Mouse (Mus musculus): Measurements from ENCODE around the gene Cep78. TPM values are rescaled to one million over a fixed set of nuclear protein-coding genes. Genes with fewer than 3 reads are reported as not detected.

Gene Cep78
- polyA plus RNA-seq, 1 experiment from 2014 or later: 9.0 TPM

GRCm38 (mm10) chr19:15943117-15943423 lies 41.7 kb downstream of the Cep78 start:
- Histone ChIP-seq H3K27me3 (ENCODE audit: control insufficient read depth, insufficient read depth, low read length) (no peaks in the 10 kb centered on the region), H3K9ac (ENCODE audit: low read length) (no peak overlapping the region), H3K4me2 (replicated peaks; ENCODE audit: low read depth) (no peak overlapping the region), H3K4me1 (replicated peaks; ENCODE audit: control insufficient read depth, insufficient read depth) (no peaks in the 10 kb centered on the region), H3K36me3 (ENCODE audit: control insufficient read depth, insufficient read depth, low read length) (no peaks in the 10 kb centered on the region), H3K4me3 (ENCODE audit: low read depth, low read length) (no peak overlapping the region), H3K9me3 (ENCODE audit: control insufficient read depth, low read length) (no peaks in the 10 kb centered on the region), H3K27ac (replicated peaks) (no peak overlapping the region)
- DNase-seq (ENCODE audit: low spot score) (no peak), ATAC-seq (ENCODE audit: low FRiP score, low TSS enrichment) (no peak)
- TF ChIP-seq CTCF (IDR thresholded peaks at IDR 0.05; ENCODE audit: low read depth) (no peak), EP300 (optimal IDR thresholded peaks at IDR 0.05) (no peak)
- WGBS: 85% methylated on average over 7 of the region's 7 CpGs

GRCm38 (mm10) chr19:15942421-15943116 lies 42.2 kb downstream of the Cep78 start:
- ATAC-seq (ENCODE audit: low FRiP score, low TSS enrichment) (no peak), DNase-seq (ENCODE audit: low spot score) (no peak)
- H3K9me3 ChIP-seq (ENCODE audit: control insufficient read depth, low read length): no peaks in the 10 kb centered on the region
- no peak overlapping the region for H3K27ac ChIP-seq (replicated peaks)
- H3K36me3 ChIP-seq (ENCODE audit: control insufficient read depth, insufficient read depth, low read length): no peaks in the 10 kb centered on the region
- WGBS: 69% methylated on average over 11 of the region's 11 CpGs
- no peaks in the 10 kb centered on the region for H3K4me1 ChIP-seq (replicated peaks; ENCODE audit: control insufficient read depth, insufficient read depth)
- H3K27me3 ChIP-seq (ENCODE audit: control insufficient read depth, insufficient read depth, low read length): no peaks in the 10 kb centered on the region
- no peak overlapping the region for H3K9ac ChIP-seq (ENCODE audit: low read length)
- no peak for TF ChIP-seq CTCF (IDR thresholded peaks at IDR 0.05; ENCODE audit: low read depth)
- TF ChIP-seq EP300 (optimal IDR thresholded peaks at IDR 0.05): no peak
- H3K4me2 ChIP-seq (replicated peaks; ENCODE audit: low read depth): no peak overlapping the region
- H3K4me3 ChIP-seq (ENCODE audit: low read depth, low read length): no peak overlapping the region

- DNase-seq (ENCODE audit: low spot score): peak; percentile 74
Observed at GRCm38 (mm10) chr19:15941399-15941798, 43.4 kb downstream of the Cep78 start.

GRCm38 (mm10) chr19:15925719-15926045 lies 59.1 kb downstream of the Cep78 start:
- H3K9me3 ChIP-seq (ENCODE audit: control insufficient read depth, low read length): no peaks in the 10 kb centered on the region
- peak; percentile 86 for DNase-seq (ENCODE audit: low spot score)
- no peaks in the 10 kb centered on the region for H3K4me1 ChIP-seq (replicated peaks; ENCODE audit: control insufficient read depth, insufficient read depth)
- ATAC-seq (ENCODE audit: low FRiP score, low TSS enrichment): peak; percentile 70
- no peaks in the 10 kb centered on the region for H3K27me3 ChIP-seq (ENCODE audit: control insufficient read depth, insufficient read depth, low read length)
- TF ChIP-seq CTCF (IDR thresholded peaks at IDR 0.05; ENCODE audit: low read depth) (no peak), EP300 (optimal IDR thresholded peaks at IDR 0.05) (no peak)
- peak overlapping the region; percentile 89 for H3K27ac ChIP-seq (replicated peaks)
- 7% methylated on average over 4 of the region's 4 CpGs for WGBS
- peak overlapping the region; percentile 57; the same call in 1 of the 2 replicates for H3K9ac ChIP-seq (ENCODE audit: low read length)
- no peaks in the 10 kb centered on the region for H3K36me3 ChIP-seq (ENCODE audit: control insufficient read depth, insufficient read depth, low read length)
- peak overlapping the region; percentile 98 for H3K4me2 ChIP-seq (replicated peaks; ENCODE audit: low read depth)
- peak overlapping the region; percentile 57; the same call in 1 of the 2 replicates for H3K4me3 ChIP-seq (ENCODE audit: low read depth, low read length)

More at GRCm38 (mm10) chr19:15941399-15941798, 43.4 kb downstream of the Cep78 start:
- H3K9me3 ChIP-seq (ENCODE audit: control insufficient read depth, low read length): no peaks in the 10 kb centered on the region
- peak overlapping the region; percentile 78 for H3K27ac ChIP-seq (replicated peaks)
- ATAC-seq (ENCODE audit: low FRiP score, low TSS enrichment): peak; percentile 96
- no peaks in the 10 kb centered on the region for H3K4me1 ChIP-seq (replicated peaks; ENCODE audit: control insufficient read depth, insufficient read depth)
- no peaks in the 10 kb centered on the region for H3K27me3 ChIP-seq (ENCODE audit: control insufficient read depth, insufficient read depth, low read length)
- no peaks in the 10 kb centered on the region for H3K36me3 ChIP-seq (ENCODE audit: control insufficient read depth, insufficient read depth, low read length)
- WGBS: 46% methylated on average over 8 of the region's 8 CpGs
- no peak overlapping the region for H3K4me3 ChIP-seq (ENCODE audit: low read depth, low read length)
- no peak overlapping the region for H3K9ac ChIP-seq (ENCODE audit: low read length)
- TF ChIP-seq EP300 (optimal IDR thresholded peaks at IDR 0.05) (peak; percentile 63), CTCF (IDR thresholded peaks at IDR 0.05; ENCODE audit: low read depth) (no peak)
- no peak overlapping the region for H3K4me2 ChIP-seq (replicated peaks; ENCODE audit: low read depth)

- H3K36me3 ChIP-seq (ENCODE audit: control insufficient read depth, insufficient read depth, low read length): no peaks in the 10 kb centered on the region
- H3K9ac ChIP-seq (ENCODE audit: low read length): peak overlapping the region; percentile 63
- H3K4me1 ChIP-seq (replicated peaks; ENCODE audit: control insufficient read depth, insufficient read depth): no peaks in the 10 kb centered on the region
- WGBS: 1% methylated on average over 43 of the region's 43 CpGs
- no peaks in the 10 kb centered on the region for H3K9me3 ChIP-seq (ENCODE audit: control insufficient read depth, low read length)
- H3K4me2 ChIP-seq (replicated peaks; ENCODE audit: low read depth): peak overlapping the region; percentile 98
- DNase-seq (ENCODE audit: low spot score): peak; percentile 85
- TF ChIP-seq CTCF (IDR thresholded peaks at IDR 0.05; ENCODE audit: low read depth) (no peak), EP300 (optimal IDR thresholded peaks at IDR 0.05) (no peak)
- H3K27ac ChIP-seq (replicated peaks): peak overlapping the region; percentile 89
- no peaks in the 10 kb centered on the region for H3K27me3 ChIP-seq (ENCODE audit: control insufficient read depth, insufficient read depth, low read length)
- ATAC-seq (ENCODE audit: low FRiP score, low TSS enrichment): peak; percentile 94
- H3K4me3 ChIP-seq (ENCODE audit: low read depth, low read length): peak overlapping the region; percentile 57
Observed at GRCm38 (mm10) chr19:15924866-15925718, 59.7 kb downstream of the Cep78 start.
